Mouse (Mus musculus) lung, postnatal 0 days (tissue): Measurements from ENCODE around the gene Rab11fip5.

ENCODE experiments used
- CTCF ChIP-seq: IDR thresholded peaks from 2 replicates; pipeline ENCODE4 v1.5.1; 2016; ENCODE audit warnings: antibody characterized with exemption, mild to moderate bottlenecking
- EP300 ChIP-seq: IDR thresholded peaks from 2 replicates; pipeline ENCODE4 v1.6.1; 2016; ENCODE audit warnings: antibody characterized with exemption, mild to moderate bottlenecking, control low read depth

DNA sequence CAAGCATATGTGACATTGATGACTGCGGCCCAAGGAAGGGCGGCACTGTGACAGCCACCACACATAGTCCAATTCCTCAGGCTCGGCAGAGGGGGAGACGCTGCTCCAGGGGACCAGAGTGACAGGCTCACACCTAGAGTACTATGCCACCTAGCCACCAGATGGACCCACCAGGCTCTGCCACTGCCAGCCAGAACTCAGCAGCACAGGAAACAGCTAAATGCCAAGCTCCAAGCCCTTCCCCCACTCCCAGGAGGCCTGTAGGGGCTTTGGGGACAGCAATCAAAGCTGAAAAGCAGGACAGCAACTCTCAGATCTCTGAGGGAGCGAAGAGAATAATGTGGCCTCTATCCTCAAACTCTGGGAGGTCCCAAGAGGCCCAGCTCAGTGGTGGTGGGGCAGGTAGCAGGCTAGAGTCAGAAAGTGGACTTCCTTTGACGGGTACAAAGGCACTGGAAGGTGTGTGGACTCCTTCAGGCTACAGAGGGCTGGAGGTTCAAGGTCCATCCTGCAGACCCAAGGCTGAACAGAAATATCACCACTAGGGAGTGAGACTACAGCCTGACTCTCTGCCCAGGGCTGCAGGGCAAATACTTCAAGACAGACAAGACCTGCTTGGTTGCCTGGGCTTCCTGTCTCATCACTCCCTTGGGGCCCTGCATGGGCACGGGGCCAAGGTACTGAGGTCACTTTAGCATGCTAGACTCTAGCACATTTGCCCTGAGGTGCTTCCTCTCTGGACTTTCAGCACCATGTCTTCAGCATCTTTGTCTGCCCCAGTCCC, 78.9 kb downstream of the Rab11fip5 start:
- TF ChIP-seq CTCF (no peak), EP300 (no peak)
